Mouse (Mus musculus): ENCODE measurements around the gene Thrap3.

DNA sequence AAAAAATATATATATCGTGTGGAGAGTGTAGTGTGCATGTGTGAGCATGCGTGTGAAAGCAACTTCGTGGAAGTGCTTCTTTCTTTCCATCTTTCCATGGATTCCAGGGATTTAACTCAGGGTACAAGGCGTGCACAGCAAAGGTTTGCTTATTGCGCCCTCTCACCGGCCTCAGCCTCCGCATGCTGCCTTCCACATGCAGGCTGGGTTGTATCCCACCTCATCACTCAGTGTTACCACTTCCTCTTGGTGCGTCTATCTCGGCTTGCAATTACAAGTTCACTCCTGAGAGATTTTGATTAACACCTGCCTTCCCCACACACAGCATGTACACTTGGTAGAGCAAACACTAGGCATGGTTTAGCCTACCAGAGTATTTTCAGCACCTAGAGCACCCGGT, 32.6 kb upstream of the Thrap3 start:
- TF ChIP-seq POLR2A (IDR thresholded peaks at IDR 0.05; ENCODE audit: borderline replicate concordance, insufficient read depth, low read length) (no peak), CTCF (IDR thresholded peaks at IDR 0.05; ENCODE audit: borderline replicate concordance, insufficient read depth, low read depth, low read length) (no peak)

All from cerebellum, adult 2 months (tissue).